In the genomic region with DNA sequence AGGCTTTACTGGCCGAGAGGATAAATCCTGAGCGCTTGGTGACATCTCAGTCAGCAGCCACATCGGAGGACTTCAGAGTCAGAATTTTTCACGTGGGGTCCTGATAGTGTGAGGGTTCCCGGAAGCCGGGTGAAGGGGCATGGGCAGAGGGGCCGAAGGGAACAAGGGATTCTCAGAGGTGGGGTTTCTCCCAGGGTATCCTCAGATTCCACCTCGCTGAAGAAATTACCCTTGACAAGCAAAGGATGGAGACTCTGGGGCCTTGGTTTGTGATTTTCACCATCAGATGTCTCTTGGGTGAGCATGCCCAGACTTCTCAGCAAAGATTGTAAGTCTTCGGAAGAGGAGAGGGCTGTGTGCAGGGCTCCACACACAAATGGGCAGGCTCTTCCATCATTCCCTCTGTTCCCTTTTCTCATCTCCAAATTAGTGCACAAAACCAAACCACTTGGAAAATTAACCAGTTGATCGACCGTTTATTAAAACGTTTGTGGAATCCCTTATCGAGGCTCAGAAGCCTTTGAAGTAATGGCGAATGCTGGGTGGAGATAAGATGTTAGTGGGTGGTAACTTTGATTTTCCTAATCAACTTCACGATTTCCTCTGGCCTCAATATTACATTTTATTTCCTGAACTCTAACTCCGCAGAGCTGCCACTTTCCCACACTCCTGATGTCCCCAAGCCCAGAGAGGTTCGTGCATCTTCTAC, we compare ENCODE assay signal across 8 mouse cellular contexts. TPM values are rescaled to one million over a fixed set of nuclear protein-coding genes. Genes with fewer than 3 reads are reported as not detected.
DNase-seq lines count a peak whose midpoint lies in the region; ATAC-seq and TF ChIP-seq lines count a peak whose summit lies in the region.

Gene Cuedc1 (plus strand): TSS at position 38 of the 709 bp plus-strand sequence.

- H3K4me3 ChIP-seq in lung, embryonic 14.5 days (ENCODE audit: low read depth, low read length) = peak within 1 kb of the TSS; percentile 80
- peak within 1 kb of the TSS; percentile 89 for H3K4me3 ChIP-seq in embryonic facial prominence, embryonic 11.5 days (ENCODE audit: low read depth, low read length)
- H3K4me3 ChIP-seq in heart, embryonic 15.5 days = peak within 1 kb of the TSS; percentile 88
- H3K4me3 ChIP-seq in limb, embryonic 10.5 days = peak within 1 kb of the TSS; percentile 96
- peak within 1 kb of the TSS; percentile 65 for H3K4me3 ChIP-seq in stomach, embryonic 15.5 days (replicated peaks)

- WGBS in lung, embryonic 14.5 days = 19% methylated on average over 17 of the region's 17 CpGs
- 22% methylated on average over 17 of the region's 17 CpGs for WGBS in embryonic facial prominence, embryonic 11.5 days
- 19% methylated on average over 17 of the region's 17 CpGs for WGBS in heart, embryonic 15.5 days
- WGBS in limb, embryonic 10.5 days = 28% methylated on average over 17 of the region's 17 CpGs
- 29% methylated on average over 17 of the region's 17 CpGs for WGBS in stomach, embryonic 15.5 days

- no peak for TF ChIP-seq CTCF in lung, embryonic 14.5 days (IDR thresholded peaks at IDR 0.05; ENCODE audit: low read depth)

- H3K4me2 ChIP-seq in lung, embryonic 14.5 days = peak within 1 kb of the TSS; percentile 80
- peak within 1 kb of the TSS; percentile 88 for H3K4me2 ChIP-seq in embryonic facial prominence, embryonic 11.5 days (ENCODE audit: low read depth, low read length)
- H3K4me2 ChIP-seq in heart, embryonic 15.5 days = peak within 1 kb of the TSS; percentile 96
- peak within 1 kb of the TSS; percentile 86 for H3K4me2 ChIP-seq in stomach, embryonic 15.5 days

- peak within 1 kb of the TSS; percentile 93 for H3K9ac ChIP-seq in lung, embryonic 14.5 days
- H3K9ac ChIP-seq in embryonic facial prominence, embryonic 11.5 days (replicated peaks; ENCODE audit: low read length) = peak within 1 kb of the TSS; percentile 97
- H3K9ac ChIP-seq in heart, embryonic 15.5 days = peak within 1 kb of the TSS; percentile 94
- H3K9ac ChIP-seq in stomach, embryonic 15.5 days = peak within 1 kb of the TSS; percentile 73

- ATAC-seq in lung, embryonic 14.5 days (ENCODE audit: insufficient read depth) = no peak
- ATAC-seq in embryonic facial prominence, embryonic 11.5 days (replicated peaks; ENCODE audit: insufficient number of reproducible peaks, low FRiP score, low TSS enrichment, low read depth) = no peak
- ATAC-seq in heart, embryonic 15.5 days (replicated peaks; ENCODE audit: insufficient number of reproducible peaks, insufficient read depth, low FRiP score, low read depth) = no peak
- no peak for ATAC-seq in stomach, embryonic 15.5 days (ENCODE audit: insufficient read depth, low FRiP score, low read depth)

- H3K36me3 ChIP-seq in lung, embryonic 14.5 days (ENCODE audit: insufficient read depth) = no peaks in the 10 kb centered on the region
- no peaks in the 10 kb centered on the region for H3K36me3 ChIP-seq in embryonic facial prominence, embryonic 11.5 days (replicated peaks; ENCODE audit: control insufficient read depth, insufficient read depth, low read depth, low read length)
- H3K36me3 ChIP-seq in heart, embryonic 15.5 days = no peaks in the 10 kb centered on the region
- no peaks in the 10 kb centered on the region; the same call in 1 of the 2 replicates for H3K36me3 ChIP-seq in limb, embryonic 10.5 days
- no peaks in the 10 kb centered on the region for H3K36me3 ChIP-seq in stomach, embryonic 15.5 days

- no peak for DNase-seq in lung, embryonic 14.5 days
- DNase-seq in lung, adult 18-20 months = no peak
- DNase-seq in embryonic facial prominence, embryonic 11.5 days (ENCODE audit: low spot score) = no peak
- no peak for DNase-seq in limb, embryonic 10.5 days (ENCODE audit: low spot score)
- no peak for DNase-seq in cerebellum, postnatal 14 days
- DNase-seq in cerebellum, postnatal 36 days = no peak

- no peaks in the 10 kb centered on the region for H3K27me3 ChIP-seq in lung, embryonic 14.5 days (ENCODE audit: insufficient read depth, low read length)
- no peaks in the 10 kb centered on the region for H3K27me3 ChIP-seq in embryonic facial prominence, embryonic 11.5 days (ENCODE audit: control insufficient read depth, insufficient read depth, low read length)
- no peaks in the 10 kb centered on the region for H3K27me3 ChIP-seq in heart, embryonic 15.5 days
- H3K27me3 ChIP-seq in limb, embryonic 10.5 days (ENCODE audit: low read depth, poor library complexity, severe bottlenecking) = peaks cover 25% of the 10 kb centered on the region
- no peaks in the 10 kb centered on the region for H3K27me3 ChIP-seq in stomach, embryonic 15.5 days (replicated peaks)

- no peaks in the 10 kb centered on the region for H3K9me3 ChIP-seq in lung, embryonic 14.5 days (ENCODE audit: low read depth, low read length)
- H3K9me3 ChIP-seq in embryonic facial prominence, embryonic 11.5 days (replicated peaks; ENCODE audit: control insufficient read depth, low read length) = no peaks in the 10 kb centered on the region
- H3K9me3 ChIP-seq in heart, embryonic 15.5 days (replicated peaks) = no peaks in the 10 kb centered on the region
- H3K9me3 ChIP-seq in limb, embryonic 10.5 days (replicated peaks) = no peaks in the 10 kb centered on the region
- no peaks in the 10 kb centered on the region for H3K9me3 ChIP-seq in stomach, embryonic 15.5 days

- peaks cover 26% of the 10 kb centered on the region for H3K4me1 ChIP-seq in lung, embryonic 14.5 days (ENCODE audit: insufficient read depth)
- H3K4me1 ChIP-seq in embryonic facial prominence, embryonic 11.5 days (ENCODE audit: control insufficient read depth, insufficient read depth, low read length) = no peaks in the 10 kb centered on the region
- peaks cover 37% of the 10 kb centered on the region for H3K4me1 ChIP-seq in heart, embryonic 15.5 days (replicated peaks)
- H3K4me1 ChIP-seq in limb, embryonic 10.5 days = peaks cover 45% of the 10 kb centered on the region
- peaks cover 21% of the 10 kb centered on the region for H3K4me1 ChIP-seq in stomach, embryonic 15.5 days

- H3K27ac ChIP-seq in lung, embryonic 14.5 days (ENCODE audit: low read depth) = peak within 1 kb of the TSS; percentile 92; the same call in 1 of the 2 replicates
- peak within 1 kb of the TSS; percentile 89 for H3K27ac ChIP-seq in embryonic facial prominence, embryonic 11.5 days (replicated peaks; ENCODE audit: low read depth, low read length)
- peak within 1 kb of the TSS; percentile 94 for H3K27ac ChIP-seq in heart, embryonic 15.5 days
- peak within 1 kb of the TSS; percentile 100 for H3K27ac ChIP-seq in limb, embryonic 10.5 days
- peak within 1 kb of the TSS; percentile 83 for H3K27ac ChIP-seq in stomach, embryonic 15.5 days

RNA-seq across cellular contexts. Expression of gene Cuedc1, which starts in this region (rescaled TPM):
- 14.1 and 16.8 TPM in 2 replicates for polyA plus RNA-seq in lung, embryonic 14.5 days (2014; fragmentation: Nextera tagmentation; extraction: Ambion mirVana)
- polyA plus RNA-seq in embryonic facial prominence, embryonic 11.5 days (2014; fragmentation: Nextera tagmentation; extraction: Ambion mirVana) = 11.2 and 13.1 TPM in 2 replicates
- polyA plus RNA-seq in heart, embryonic 15.5 days (2015; fragmentation: Nextera tagmentation; extraction: Ambion mirVana) = 18.4 and 20.3 TPM in 2 replicates
- 15.0 and 22.6 TPM in 2 replicates for polyA plus RNA-seq in limb, embryonic 10.5 days (2016; fragmentation: Nextera tagmentation; extraction: Ambion mirVana)
- polyA plus RNA-seq in stomach, embryonic 15.5 days (2015; fragmentation: Nextera tagmentation; extraction: Ambion mirVana) = 23.8 and 26.7 TPM in 2 replicates
